Mouse (Mus musculus): ENCODE measurements around the gene Map4k5. TPM values are rescaled to one million over a fixed set of nuclear protein-coding genes. Genes with fewer than 3 reads are reported as not detected.

Map4k5 gene
- total RNA-seq, 2 experiments from 2014 or later = 39.8 to 40.9 TPM

GRCm38 (mm10) chr12:69908511-69908900 lies 15.5 kb upstream of the Map4k5 start:
- no peak for TF ChIP-seq CTCF (IDR thresholded peaks at IDR 0.05)
- H3K27ac ChIP-seq = peak overlapping the region; percentile 99
- H3K4me3 ChIP-seq = peak overlapping the region; percentile 81
- intact Hi-C loops (cut with DNase I) = loop anchor here (5.0 kb wide), 1 partner anchor 116 kb away; the partner anchor contains the start of gene Cdkl1
- peak; percentile 86 to 87 for DNase-seq (ENCODE audit: extremely low spot score in 1 of 2, low spot score in 2 of 2)

- Histone ChIP-seq H3K27ac (peak overlapping the region; percentile 99), H3K4me3 (peak overlapping the region; percentile 81)
- intact Hi-C loops (cut with DNase I) = loop anchor here (5.0 kb wide), 1 partner anchor 116 kb away; the partner anchor contains the start of gene Cdkl1
- DNase-seq (ENCODE audit: extremely low spot score in 1 of 2, low spot score in 2 of 2) = peak; percentile 72 to 76
- TF ChIP-seq CTCF (IDR thresholded peaks at IDR 0.05) = no peak; the same call in 1 of the 2 replicates
These were observed 14.9 kb upstream of the Map4k5 start for GRCm38 (mm10) chr12:69907667-69908510.

DNA sequence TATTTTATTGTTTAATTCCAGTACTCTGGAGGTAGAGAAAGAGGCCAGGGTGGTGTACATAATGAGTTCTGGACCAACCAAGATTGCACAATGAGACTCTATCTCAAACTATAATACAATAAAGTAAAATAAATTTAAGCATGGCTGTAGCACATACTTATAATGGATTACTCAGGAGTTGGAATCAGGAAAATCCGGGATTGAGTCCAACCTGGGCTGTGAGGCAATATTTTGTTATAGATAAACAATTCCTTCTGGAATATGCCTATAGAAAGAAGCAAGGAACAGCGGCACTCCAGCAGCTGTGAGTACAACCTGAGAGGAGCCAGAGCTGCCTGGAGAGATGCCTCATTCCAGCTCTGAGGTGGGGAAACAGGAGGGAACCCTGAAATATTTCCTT lies 12.0 kb upstream of the Map4k5 start:
- no peak for TF ChIP-seq CTCF (IDR thresholded peaks at IDR 0.05)
- intact Hi-C loops (cut with DNase I) = loop anchor here (5.0 kb wide), 1 partner anchor 113 kb away; the partner anchor contains the start of gene Cdkl1
- H3K27ac ChIP-seq = no peak overlapping the region
- no peak for DNase-seq (ENCODE audit: extremely low spot score in 1 of 2, low spot score in 2 of 2)
- no peak overlapping the region for H3K4me3 ChIP-seq

GRCm38 (mm10) chr12:69898119-69898518 lies 5.1 kb upstream of the Map4k5 start:
- intact Hi-C loops (cut with DNase I) = no loop called here
- no peak for DNase-seq (ENCODE audit: extremely low spot score in 1 of 2, low spot score in 2 of 2)

GRCm38 (mm10) chr12:69895046-69895445 lies 2.0 kb upstream of the Map4k5 start:
- DNase-seq (ENCODE audit: extremely low spot score in 1 of 2, low spot score in 2 of 2) = no peak
- H3K27ac ChIP-seq = no peak overlapping the region
- TF ChIP-seq CTCF (IDR thresholded peaks at IDR 0.05) = no peak
- intact Hi-C loops (cut with DNase I) = no loop called here
- H3K4me3 ChIP-seq = no peak overlapping the region

More at GRCm38 (mm10) chr12:69898119-69898518, 5.1 kb upstream of the Map4k5 start:
- H3K27ac ChIP-seq = no peak overlapping the region
- no peak for TF ChIP-seq CTCF (IDR thresholded peaks at IDR 0.05)
- no peak overlapping the region for H3K4me3 ChIP-seq

DNA sequence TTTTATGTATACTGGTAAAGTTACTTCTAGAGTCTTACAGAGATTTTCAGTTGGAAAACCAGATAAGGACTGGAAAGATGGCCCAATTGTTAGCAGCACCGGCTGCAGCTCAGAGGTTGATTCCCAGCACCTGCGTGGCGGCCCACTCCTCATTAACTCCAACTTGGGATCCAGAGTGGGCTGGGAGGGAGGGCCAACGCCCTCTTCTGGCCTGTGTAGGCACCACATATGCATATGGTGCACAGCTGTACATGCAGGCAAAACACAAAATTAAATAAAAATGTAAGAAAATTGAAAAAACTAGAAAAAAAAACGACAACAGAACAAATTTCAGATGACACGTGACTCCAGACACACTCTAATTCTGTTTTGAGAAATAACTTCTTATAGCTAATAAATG lies 927 bp upstream of the Map4k5 start:
- intact Hi-C loops (cut with DNase I) = loop anchor here (2.0 to 5.0 kb wide), 4 partner anchors 62 to 161 kb away; no protein-coding TSS in a partner anchor
- no peak for DNase-seq (ENCODE audit: extremely low spot score in 1 of 2, low spot score in 2 of 2)
- Histone ChIP-seq H3K4me3 (no peak overlapping the region), H3K27ac (no peak overlapping the region)
- TF ChIP-seq CTCF (IDR thresholded peaks at IDR 0.05) = peak; percentile 34

DNA sequence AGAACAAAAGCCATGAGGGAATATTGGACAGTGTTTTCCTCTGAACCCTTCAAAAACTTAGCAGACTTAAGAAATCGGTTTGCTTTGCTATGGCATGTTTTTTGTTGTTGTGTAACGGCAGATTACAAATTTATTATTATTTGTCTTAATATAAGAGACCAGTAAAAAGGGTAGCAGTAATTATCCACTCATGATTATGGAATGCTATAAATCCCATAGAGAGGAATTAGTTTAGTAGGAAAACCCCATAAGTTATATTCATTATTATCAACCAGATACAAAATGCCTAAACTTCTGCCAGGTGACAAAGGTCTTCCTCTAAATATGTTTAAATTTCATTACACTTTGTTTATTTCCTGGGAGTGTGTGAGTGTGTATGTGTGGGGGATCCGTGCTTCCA lies 1.3 kb downstream of the Map4k5 start:
- TF ChIP-seq CTCF (IDR thresholded peaks at IDR 0.05) = no peak
- intact Hi-C loops (cut with DNase I) = loop anchor here (2.0 to 5.0 kb wide), 4 partner anchors 59 to 159 kb away; no protein-coding TSS in a partner anchor
- H3K4me3 ChIP-seq = peak overlapping the region; percentile 83
- DNase-seq (ENCODE audit: extremely low spot score in 1 of 2, low spot score in 2 of 2) = no peak
- H3K27ac ChIP-seq = peak overlapping the region; percentile 96

DNA sequence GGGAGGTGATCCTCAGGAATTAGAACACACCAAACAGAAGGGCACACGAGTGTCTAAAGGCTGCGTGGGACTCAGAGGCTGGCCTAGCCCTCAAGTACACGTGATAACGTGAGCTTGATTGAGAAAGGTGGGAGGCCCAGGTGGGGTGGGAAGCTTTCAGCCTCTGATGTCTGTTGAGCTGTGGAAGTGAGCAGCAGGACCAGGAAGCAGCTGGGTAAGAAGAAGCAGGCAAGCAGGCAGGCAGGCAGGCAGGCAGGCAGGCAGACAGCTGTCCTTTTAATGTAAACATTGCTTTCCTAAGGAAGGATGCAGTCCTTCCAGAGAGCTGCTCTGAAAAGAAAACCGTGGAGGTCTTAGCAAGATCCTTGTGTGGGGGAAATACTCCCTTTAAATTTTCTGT lies 2.5 kb downstream of the Map4k5 start:
- intact Hi-C loops (cut with DNase I) = loop anchor here (5.0 kb wide), 3 partner anchors 58 to 133 kb away; no protein-coding TSS in a partner anchor
- no peak for TF ChIP-seq CTCF (IDR thresholded peaks at IDR 0.05)
- Histone ChIP-seq H3K27ac (peak overlapping the region; percentile 13; the same call in 1 of the 2 replicates), H3K4me3 (peak overlapping the region; percentile 83)
- no peak for DNase-seq (ENCODE audit: extremely low spot score in 1 of 2, low spot score in 2 of 2)

DNA sequence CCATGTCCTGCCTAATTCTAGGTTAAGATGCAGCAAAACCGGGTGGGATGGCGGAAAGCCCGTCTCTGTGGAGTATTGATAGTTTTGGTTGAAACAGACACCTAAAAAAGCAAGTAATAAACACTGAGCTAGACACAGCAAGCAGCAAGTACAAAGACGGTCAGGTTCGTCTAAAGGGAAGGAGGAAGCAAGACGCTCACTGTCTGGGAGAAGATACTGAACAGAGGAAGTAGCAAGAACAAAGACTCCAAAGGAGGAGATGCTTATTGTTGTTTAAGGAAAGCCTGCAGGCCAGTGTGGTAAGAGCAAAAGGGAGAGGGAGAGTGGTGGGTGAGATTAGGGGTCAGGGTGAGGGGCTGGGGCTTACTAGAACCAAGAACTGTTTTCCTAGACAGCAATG lies 2.9 kb downstream of the Map4k5 start:
- TF ChIP-seq CTCF (IDR thresholded peaks at IDR 0.05) = no peak
- peak overlapping the region; percentile 83 for H3K4me3 ChIP-seq
- H3K27ac ChIP-seq = peak overlapping the region; percentile 13; the same call in 1 of the 2 replicates
- intact Hi-C loops (cut with DNase I) = loop anchor here (5.0 kb wide), 3 partner anchors 58 to 133 kb away; no protein-coding TSS in a partner anchor
- no peak for DNase-seq (ENCODE audit: extremely low spot score in 1 of 2, low spot score in 2 of 2)

DNA sequence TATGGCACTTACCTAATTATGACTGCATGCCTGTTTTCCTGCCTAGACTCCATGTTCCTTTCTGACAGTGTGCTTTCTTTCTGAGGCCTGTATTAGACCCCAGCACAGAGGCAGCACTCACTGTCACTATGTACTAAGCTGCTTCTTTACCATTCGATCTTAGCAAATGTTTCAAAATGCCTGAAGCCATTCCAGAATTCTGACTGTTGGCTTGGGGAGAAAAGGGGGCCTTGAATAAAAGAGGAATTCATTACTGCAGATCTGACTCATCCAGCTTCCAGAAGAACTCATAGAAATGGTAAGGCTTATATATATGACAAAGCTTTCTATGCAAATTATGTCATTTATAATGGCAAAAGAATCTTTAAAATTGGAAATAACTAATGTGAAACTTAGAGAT lies 4.7 kb downstream of the Map4k5 start:
- DNase-seq (ENCODE audit: extremely low spot score in 1 of 2, low spot score in 2 of 2) = no peak
- no peak overlapping the region for H3K4me3 ChIP-seq
- no peak overlapping the region for H3K27ac ChIP-seq
- TF ChIP-seq CTCF (IDR thresholded peaks at IDR 0.05) = no peak
- intact Hi-C loops (cut with DNase I) = no loop called here

GRCm38 (mm10) chr12:69887776-69888175 lies 5.2 kb downstream of the Map4k5 start:
- no peak for TF ChIP-seq CTCF (IDR thresholded peaks at IDR 0.05)
- DNase-seq (ENCODE audit: extremely low spot score in 1 of 2, low spot score in 2 of 2) = no peak
- intact Hi-C loops (cut with DNase I) = loop anchor here (2.0 kb wide), 1 partner anchor 31 kb away; no protein-coding TSS in a partner anchor

More at GRCm38 (mm10) chr12:69887776-69888175, 5.2 kb downstream of the Map4k5 start:
- Histone ChIP-seq H3K4me3 (no peak overlapping the region), H3K27ac (no peak overlapping the region)

Measured in left cerebral cortex, adult 2 months (tissue).